Mouse (Mus musculus) lung, embryonic 16.5 days (tissue): ENCODE data around the gene Brinp3. TPM values are rescaled to one million over a fixed set of nuclear protein-coding genes. Genes with fewer than 3 reads are reported as not detected.
"Not testable (repeated sequence)": the region's sequence is repeated elsewhere in the genome, so short reads cannot be mapped to it uniquely, and the experiment has no call there.

ENCODE experiments used
- ATAC-seq: fragments of 200-750 bp; cut with Nextera tagmentation; 2 replicates; pipeline ENCODE4 v1.8.0; 2017; ENCODE audit warnings: low read depth, mild to moderate bottlenecking, moderate library complexity
- H3K27ac ChIP-seq: fragments of 300-500 bp; sonication (generic); 2 replicates; pipeline ENCODE4 v1.5.1; 2014; ENCODE audit warnings: mild to moderate bottlenecking, control low read depth, low read length
- H3K27me3 ChIP-seq: fragments of 300-500 bp; sonication (generic); 2 replicates; pipeline ENCODE4 v1.6.1; 2014; ENCODE audit warnings: low read depth, low read length, mixed read lengths; ENCODE audit not compliant: control insufficient read depth, insufficient read depth
- H3K36me3 ChIP-seq: fragments of 300-500 bp; sonication (generic); 2 replicates; pipeline ENCODE4 v1.6.1; 2014; ENCODE audit warnings: low read length; ENCODE audit not compliant: control insufficient read depth, insufficient read depth
- H3K4me1 ChIP-seq: fragments of 300-500 bp; sonication (generic); replicated peaks from 2 replicates; pipeline ENCODE4 v1.6.1; 2014; ENCODE audit warnings: low read length, mixed read lengths; ENCODE audit not compliant: control insufficient read depth, insufficient read depth
- H3K4me2 ChIP-seq: fragments of 300-500 bp; sonication (generic); 2 replicates; pipeline ENCODE4 v1.6.1; 2014; ENCODE audit warnings: low read depth, low read length, control low read depth
- H3K4me3 ChIP-seq: fragments of 300-500 bp; sonication (generic); 2 replicates; pipeline ENCODE4 v1.5.1; 2014; ENCODE audit warnings: mild to moderate bottlenecking, low read length, control low read depth
- H3K9ac ChIP-seq: fragments of 300-500 bp; sonication (generic); 2 replicates; pipeline ENCODE4 v1.6.1; 2014; ENCODE audit warnings: low read length, control low read depth
- H3K9me3 ChIP-seq: fragments of 300-500 bp; sonication (generic); 2 replicates; pipeline ENCODE4 v1.6.1; 2016; ENCODE audit warnings: low read length; ENCODE audit not compliant: control insufficient read depth
- WGBS: fragments of 180-500 bp; shearing (Covaris S2); extraction: QIAGEN DNeasy Blood & Tissue Kit; methylation state at CpG from one replicate; pipeline ENCODE4 v1.1.7; 2014; 5-methylcytosine and 5-hydroxymethylcytosine counted together
- polyA plus RNA-seq: library from polyadenylated mRNA; unstranded; fragments of >200 nt; fragmentation: Nextera tagmentation; extraction: Ambion mirVana; gene quantifications from 2 replicates; pipeline ENCODE4 v1.2.1, GENCODE M21; 2015

Gene Brinp3
- polyA plus RNA-seq, 1 experiment from 2014 or later, result 0.06 TPM

DNA sequence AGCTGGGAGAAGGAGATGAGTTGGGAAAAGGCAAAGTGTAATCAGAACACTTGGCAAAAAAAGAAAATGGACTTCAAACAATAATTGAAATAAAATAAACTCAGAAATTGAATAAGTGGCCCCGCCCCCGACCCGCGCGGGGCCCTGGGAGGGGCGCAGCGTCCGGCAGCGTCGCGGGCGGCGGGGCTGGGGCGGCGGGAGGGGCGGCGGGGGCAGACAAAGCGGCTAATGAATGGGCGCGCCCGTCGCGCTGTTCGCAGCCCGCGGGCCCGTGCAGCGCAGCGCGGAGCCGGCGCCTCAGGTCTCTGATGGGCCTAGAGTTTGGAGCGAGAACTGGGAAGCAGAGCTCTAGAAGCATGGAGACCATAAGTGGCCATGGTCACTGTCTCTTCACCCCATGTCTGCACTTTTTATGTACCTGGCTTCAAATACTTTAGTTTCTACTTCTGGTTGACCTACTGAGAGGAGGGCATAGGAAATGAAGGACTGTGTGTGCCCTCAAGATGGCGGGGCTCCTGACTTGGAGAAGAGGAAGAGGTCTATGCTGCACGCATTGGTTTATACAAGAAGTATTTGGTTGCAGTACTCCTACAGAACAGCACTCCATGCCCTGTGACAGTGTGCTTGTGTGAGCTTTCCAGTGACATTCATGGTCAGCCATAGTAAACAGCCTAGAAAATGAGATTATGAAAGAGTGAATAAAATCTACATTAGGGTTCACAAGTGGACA, 230.4 kb downstream of the Brinp3 start:
- 4% methylated on average over 10 of the region's 35 CpGs for WGBS
- Histone ChIP-seq H3K4me2 (peak overlapping the region; percentile 57), H3K4me3 (peak overlapping the region; percentile 41)
- not testable (repeated sequence) for H3K36me3 ChIP-seq, H3K27me3 ChIP-seq, H3K4me1 ChIP-seq, H3K9ac ChIP-seq, H3K27ac ChIP-seq, H3K9me3 ChIP-seq
- ATAC-seq, result peak; percentile 74

DNA sequence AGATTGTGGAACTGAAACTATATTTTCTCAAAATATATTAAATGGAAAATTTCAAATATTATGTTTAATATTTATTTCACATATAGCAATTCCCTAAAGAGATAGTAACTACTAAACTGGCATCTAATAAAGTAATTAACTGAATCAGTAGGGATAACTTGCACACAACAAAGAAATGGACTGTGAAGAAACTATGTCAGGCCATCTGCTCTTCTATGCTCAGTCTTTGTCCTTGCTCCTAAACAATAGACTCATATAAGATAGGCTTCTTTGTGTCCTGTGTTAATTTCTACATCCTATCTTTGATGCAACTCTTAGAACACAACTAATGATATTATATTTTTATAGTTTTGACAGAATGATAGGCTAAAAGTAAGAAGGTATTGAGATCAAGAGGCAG, 256.5 kb downstream of the Brinp3 start:
- no peaks in the 10 kb centered on the region for H3K27me3 ChIP-seq
- H3K4me2 ChIP-seq, result no peak overlapping the region
- H3K36me3 ChIP-seq, result no peaks in the 10 kb centered on the region
- no peaks in the 10 kb centered on the region for H3K9me3 ChIP-seq
- no peak for ATAC-seq
- H3K9ac ChIP-seq, result no peak overlapping the region
- no peak overlapping the region for H3K27ac ChIP-seq
- H3K4me3 ChIP-seq, result no peak overlapping the region
- no peaks in the 10 kb centered on the region for H3K4me1 ChIP-seq

DNA sequence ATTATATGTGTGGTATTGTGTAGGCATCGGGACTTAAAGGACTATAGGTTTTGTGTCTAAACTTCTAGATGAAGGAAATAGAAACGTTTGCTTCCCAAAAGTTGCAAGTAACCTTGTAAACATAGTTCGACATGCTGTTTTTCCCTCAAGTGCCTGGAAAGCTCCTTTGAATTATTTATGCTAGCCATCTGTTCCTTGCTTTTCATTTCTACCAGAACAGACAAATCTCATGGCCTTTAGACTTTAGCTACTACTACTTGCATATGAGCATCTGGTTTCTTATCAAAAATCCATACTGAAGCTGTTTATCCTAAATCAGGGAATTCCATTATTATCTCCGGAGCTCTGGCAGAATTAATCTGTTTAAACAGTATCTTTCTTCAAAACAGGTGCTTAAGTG, 288.7 kb downstream of the Brinp3 start:
- Histone ChIP-seq H3K9me3 (no peaks in the 10 kb centered on the region), H3K27me3 (no peaks in the 10 kb centered on the region), H3K36me3 (no peaks in the 10 kb centered on the region), H3K4me1 (no peaks in the 10 kb centered on the region), H3K4me3 (no peak overlapping the region), H3K27ac (no peak overlapping the region), H3K4me2 (no peak overlapping the region), H3K9ac (no peak overlapping the region)
- WGBS, result 44% methylated on average over 4 of the region's 4 CpGs
- no peak for ATAC-seq

DNA sequence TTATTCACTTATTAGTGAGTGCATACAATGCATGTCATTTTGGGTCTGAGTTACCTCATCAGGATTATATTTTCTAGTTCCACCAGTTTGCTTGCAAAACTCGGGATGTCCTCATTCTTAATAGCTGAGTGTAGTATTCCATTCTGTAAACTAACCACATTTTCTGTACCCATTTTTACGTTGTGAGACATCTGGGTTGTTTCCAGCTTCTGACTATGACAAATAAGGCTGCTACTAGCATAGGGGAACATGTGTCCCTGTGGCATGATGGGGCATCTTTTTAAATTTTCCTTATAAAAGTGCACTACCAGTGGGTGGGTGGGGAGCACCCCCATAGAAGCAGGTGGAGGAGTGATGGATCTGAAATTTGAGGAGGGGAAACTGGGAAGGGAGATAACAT, 292.7 kb downstream of the Brinp3 start:
- WGBS, result 36% methylated on average over 2 of the region's 2 CpGs
- H3K36me3 ChIP-seq, result no peaks in the 10 kb centered on the region
- H3K4me2 ChIP-seq, result no peak overlapping the region
- no peaks in the 10 kb centered on the region for H3K4me1 ChIP-seq
- no peaks in the 10 kb centered on the region for H3K27me3 ChIP-seq
- no peak overlapping the region for H3K27ac ChIP-seq
- H3K9ac ChIP-seq, result no peak overlapping the region
- no peak overlapping the region for H3K4me3 ChIP-seq
- ATAC-seq, result no peak
- no peaks in the 10 kb centered on the region for H3K9me3 ChIP-seq

DNA sequence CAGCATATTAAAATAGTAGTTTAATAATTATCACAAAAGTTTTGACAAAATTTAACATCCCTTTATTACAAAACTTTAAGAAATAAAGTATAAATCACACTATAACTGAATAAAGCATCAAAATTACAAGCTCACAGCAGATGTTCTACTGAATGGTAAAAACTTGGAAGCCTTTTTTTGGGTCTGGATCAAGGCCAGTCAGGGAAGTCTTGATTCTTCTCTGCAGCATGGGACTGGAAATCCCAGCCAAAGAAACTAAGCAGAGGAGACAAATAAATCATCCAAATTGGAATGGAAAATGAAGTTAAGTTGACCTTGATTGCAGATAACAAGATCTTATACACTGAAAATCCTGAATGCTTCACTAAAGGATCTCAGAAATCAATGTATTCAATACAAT, 298.3 kb downstream of the Brinp3 start:
- no peaks in the 10 kb centered on the region for H3K9me3 ChIP-seq
- H3K27me3 ChIP-seq, result no peaks in the 10 kb centered on the region
- H3K27ac ChIP-seq, result no peak overlapping the region
- no peak overlapping the region for H3K9ac ChIP-seq
- H3K36me3 ChIP-seq, result no peaks in the 10 kb centered on the region
- H3K4me1 ChIP-seq, result no peaks in the 10 kb centered on the region
- no peak overlapping the region for H3K4me2 ChIP-seq
- no peak overlapping the region for H3K4me3 ChIP-seq
- ATAC-seq, result no peak

DNA sequence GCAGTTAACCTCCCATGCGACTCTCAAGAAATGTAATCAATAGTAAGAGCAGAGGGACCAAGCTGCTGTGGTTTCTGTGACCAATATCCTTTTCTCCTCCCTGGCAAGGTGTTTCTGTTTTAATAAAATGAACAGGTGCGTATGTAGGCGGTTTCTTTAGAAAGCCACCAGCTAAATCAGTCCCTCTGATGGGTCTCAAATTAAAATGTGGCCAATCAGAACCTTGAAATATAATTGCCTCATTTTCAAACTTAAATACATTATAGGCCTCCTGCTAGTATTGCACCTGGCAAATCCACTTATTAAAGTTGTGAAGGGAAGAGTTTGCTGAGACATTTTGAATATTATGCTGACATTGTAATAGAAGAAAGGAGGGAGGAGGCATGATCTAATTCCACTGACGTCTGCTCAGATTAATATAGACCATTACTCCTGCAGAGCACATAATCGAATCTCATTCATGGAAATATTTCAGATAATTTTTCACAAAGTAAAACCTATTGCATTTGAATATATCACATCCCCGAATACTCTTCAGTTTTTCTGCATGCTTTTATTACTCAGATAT, 305.5 kb downstream of the Brinp3 start:
- no peak overlapping the region for H3K4me3 ChIP-seq
- 81% methylated on average over 6 of the region's 6 CpGs for WGBS
- no peak for ATAC-seq

DNA sequence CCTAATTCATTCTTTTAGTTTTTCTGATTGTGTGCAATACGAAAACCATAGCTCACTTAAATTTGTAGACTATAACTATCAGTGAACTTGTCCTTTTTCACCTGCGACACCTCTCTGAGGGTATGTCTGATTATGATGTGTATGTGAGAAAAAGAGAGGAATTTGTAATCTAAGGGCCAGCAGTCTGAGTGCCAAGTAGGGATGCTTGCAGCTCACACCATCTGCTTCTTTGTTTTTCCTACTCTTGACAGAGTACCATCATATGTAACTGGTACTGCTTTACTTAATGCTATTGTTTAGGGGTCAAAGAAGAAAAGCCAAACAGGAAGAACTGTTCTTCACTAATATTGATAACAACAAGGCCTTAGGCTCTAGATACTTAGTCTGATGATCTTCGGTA, 307.3 kb downstream of the Brinp3 start:
- Histone ChIP-seq H3K9me3 (no peaks in the 10 kb centered on the region), H3K27ac (no peak overlapping the region), H3K4me1 (no peaks in the 10 kb centered on the region), H3K9ac (no peak overlapping the region), H3K36me3 (no peaks in the 10 kb centered on the region), H3K4me2 (no peak overlapping the region), H3K27me3 (no peaks in the 10 kb centered on the region), H3K4me3 (no peak overlapping the region)
- ATAC-seq, result no peak
- 84% methylated on average over 3 of the region's 3 CpGs for WGBS

More for the DNA sequence above, 305.5 kb downstream of the Brinp3 start:
- Histone ChIP-seq H3K4me1 (no peaks in the 10 kb centered on the region), H3K9ac (no peak overlapping the region), H3K27ac (no peak overlapping the region), H3K4me2 (no peak overlapping the region), H3K36me3 (no peaks in the 10 kb centered on the region), H3K9me3 (no peaks in the 10 kb centered on the region), H3K27me3 (no peaks in the 10 kb centered on the region)

DNA sequence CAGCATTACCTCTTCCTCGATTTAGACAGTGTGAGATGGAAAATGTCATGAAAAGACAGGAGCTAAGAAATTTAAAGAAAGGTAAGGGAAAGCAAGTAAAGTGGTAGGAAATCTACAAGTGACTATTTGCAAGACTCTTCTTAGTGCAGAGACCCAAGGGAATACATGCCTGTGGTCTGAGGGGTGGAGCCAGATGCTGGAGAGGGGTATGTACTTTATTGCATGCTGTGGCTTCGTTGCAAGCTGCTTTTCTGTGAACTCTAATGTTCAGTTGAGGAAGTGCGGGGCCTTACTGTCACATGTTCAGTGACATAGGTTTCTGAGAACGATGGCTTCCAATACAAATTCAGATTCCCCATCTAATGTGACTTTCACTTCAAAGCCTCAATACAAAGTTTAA, 313.2 kb downstream of the Brinp3 start:
- H3K4me3 ChIP-seq, result no peak overlapping the region
- no peak overlapping the region for H3K4me2 ChIP-seq
- WGBS, result 69% methylated on average over 4 of the region's 4 CpGs
- no peaks in the 10 kb centered on the region for H3K9me3 ChIP-seq
- H3K27ac ChIP-seq, result no peak overlapping the region
- no peaks in the 10 kb centered on the region for H3K27me3 ChIP-seq
- no peak for ATAC-seq
- H3K4me1 ChIP-seq, result no peaks in the 10 kb centered on the region
- no peak overlapping the region for H3K9ac ChIP-seq
- no peaks in the 10 kb centered on the region for H3K36me3 ChIP-seq

DNA sequence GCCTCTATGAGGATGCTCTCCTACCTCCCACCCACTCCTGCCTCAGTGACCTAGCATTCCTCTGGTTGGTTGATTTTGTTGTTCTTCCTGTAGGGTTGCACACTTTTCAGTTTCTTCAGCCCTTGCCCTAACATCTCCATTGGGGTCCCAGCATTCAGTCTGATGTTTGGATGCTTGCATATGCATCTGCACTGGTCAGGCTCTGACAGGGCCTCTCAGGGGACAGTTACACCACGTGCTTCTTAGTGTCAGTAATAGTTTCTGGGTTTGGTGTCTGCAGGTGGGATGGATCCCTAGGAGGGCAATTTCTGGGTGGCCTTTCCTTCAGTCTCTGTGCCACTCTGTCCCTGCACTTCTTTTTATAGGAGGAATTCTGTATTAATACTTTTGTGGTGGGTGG, 339.3 kb downstream of the Brinp3 start:
- Histone ChIP-seq H3K27me3 (no peaks in the 10 kb centered on the region), H3K36me3 (no peaks in the 10 kb centered on the region)
- no peak for ATAC-seq

More for the DNA sequence above, 339.3 kb downstream of the Brinp3 start:
- no peak overlapping the region for H3K27ac ChIP-seq
- H3K4me1 ChIP-seq, result no peaks in the 10 kb centered on the region
- 23% methylated on average over 1 of the region's 1 CpGs for WGBS
- no peak overlapping the region for H3K4me2 ChIP-seq
- H3K9ac ChIP-seq, result no peak overlapping the region
- H3K9me3 ChIP-seq, result no peaks in the 10 kb centered on the region
- no peak overlapping the region for H3K4me3 ChIP-seq
